Mouse (Mus musculus) skeletal muscle tissue, adult 2 months (tissue): ENCODE results near the gene Ang6.
"Not testable (repeated sequence)": the region's sequence is repeated elsewhere in the genome, so short reads cannot be mapped to it uniquely, and the experiment has no call there.

ENCODE experiments used
- DNase-seq: peaks from one replicate; pipeline ENCODE4 v3.0.0-alpha.2; 2012; ENCODE audit warnings: low read depth, low spot score

The Ang6 gene

GRCm38 (mm10) chr14:44002169-44002568, at the start of gene Ang6:
Ang6 (minus strand) TSS chr14:44002269.
- DNase-seq = no peak

- DNase-seq = not testable (repeated sequence)
Measured at GRCm38 (mm10) chr14:44046567-44046966, 44.5 kb upstream of the Ang6 start.

DNA sequence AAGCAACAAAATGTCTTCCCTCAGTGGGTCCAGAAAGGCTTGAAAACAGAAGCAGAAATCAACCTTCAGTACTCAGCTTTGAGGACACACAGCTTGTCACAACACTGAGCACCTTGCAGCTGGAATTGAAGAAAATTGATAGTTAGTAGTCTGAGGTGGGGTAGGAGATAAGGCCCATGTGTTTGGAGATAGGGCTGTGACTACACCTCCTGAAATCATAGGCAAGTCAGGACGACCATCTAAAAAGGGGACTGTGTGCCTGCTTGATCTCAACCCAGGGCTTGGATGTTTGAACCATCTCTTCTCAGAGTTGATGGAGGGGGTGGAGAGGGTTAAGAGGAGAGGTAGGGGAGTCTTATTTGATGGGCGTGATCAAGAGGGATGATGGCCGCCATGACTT, 29.8 kb upstream of the Ang6 start:
- not testable (repeated sequence) for DNase-seq

- DNase-seq = not testable (repeated sequence)
Measured at GRCm38 (mm10) chr14:44009686-44010085, 7.6 kb upstream of the Ang6 start.

DNA sequence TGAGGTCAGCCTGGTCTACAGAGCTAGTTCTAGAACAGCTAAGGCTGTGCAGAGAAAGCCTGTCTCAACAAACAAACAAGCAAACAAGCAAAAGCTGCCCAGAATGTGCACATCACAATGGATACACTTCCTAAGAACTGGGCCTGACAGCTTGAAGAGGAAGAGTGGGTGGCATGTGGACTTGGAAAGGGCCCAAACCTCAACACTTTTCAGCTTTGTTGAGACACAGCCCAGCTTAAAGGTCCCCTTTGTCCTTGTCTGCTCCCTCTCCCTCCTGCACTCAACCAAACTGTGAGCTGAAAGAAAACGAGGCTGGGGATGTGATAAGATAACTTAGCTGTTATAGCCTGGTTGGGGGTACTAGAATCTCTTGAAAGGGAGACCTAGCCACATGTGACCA, 6.0 kb upstream of the Ang6 start:
- not testable (repeated sequence) for DNase-seq

- DNase-seq = no peak
Measured at GRCm38 (mm10) chr14:44001600-44001999, 469 bp downstream of the Ang6 start.

- not testable (repeated sequence) for DNase-seq
Measured at GRCm38 (mm10) chr14:43998455-43999000, 3.5 kb downstream of the Ang6 start.

DNA sequence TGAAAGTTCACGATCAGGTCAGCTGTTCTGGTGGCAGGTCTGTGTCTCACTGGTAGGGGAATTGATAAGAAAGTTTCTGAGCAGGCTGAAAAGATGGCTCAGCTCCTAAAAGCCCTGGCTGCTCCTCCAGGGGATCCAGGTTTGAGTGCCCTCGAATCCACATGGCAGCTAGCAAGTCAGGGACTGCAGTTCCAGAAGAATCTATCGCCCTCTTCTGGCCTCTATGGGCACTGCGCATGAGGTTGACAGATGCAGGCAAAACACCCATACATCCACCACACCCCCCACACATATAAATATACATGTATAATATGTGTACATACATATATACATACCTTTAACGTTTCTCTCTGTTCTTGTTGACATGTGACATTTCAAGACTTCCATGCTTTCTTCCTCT, 14.7 kb downstream of the Ang6 start:
- peak; percentile 4 for DNase-seq

DNA sequence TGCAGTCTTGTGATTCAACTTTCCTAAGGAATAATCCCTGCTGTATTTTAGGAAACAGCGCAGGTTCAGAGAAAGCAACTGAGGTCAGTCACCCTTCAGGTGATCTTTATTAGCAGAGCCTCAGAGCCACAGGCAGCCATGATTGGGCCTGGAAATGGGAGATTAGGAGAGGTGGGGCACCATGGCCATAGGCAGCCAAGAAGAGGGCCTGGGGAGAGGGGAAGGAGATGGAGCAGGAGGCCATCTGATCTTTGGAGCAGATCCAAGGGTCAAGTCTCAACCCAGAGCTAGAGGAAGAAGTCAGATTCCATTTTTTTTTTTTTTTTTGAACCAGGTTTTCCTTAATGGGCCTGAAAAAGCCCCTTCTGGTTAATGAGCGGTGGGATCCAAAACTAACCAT, 15.9 kb downstream of the Ang6 start:
- DNase-seq = no peak

DNA sequence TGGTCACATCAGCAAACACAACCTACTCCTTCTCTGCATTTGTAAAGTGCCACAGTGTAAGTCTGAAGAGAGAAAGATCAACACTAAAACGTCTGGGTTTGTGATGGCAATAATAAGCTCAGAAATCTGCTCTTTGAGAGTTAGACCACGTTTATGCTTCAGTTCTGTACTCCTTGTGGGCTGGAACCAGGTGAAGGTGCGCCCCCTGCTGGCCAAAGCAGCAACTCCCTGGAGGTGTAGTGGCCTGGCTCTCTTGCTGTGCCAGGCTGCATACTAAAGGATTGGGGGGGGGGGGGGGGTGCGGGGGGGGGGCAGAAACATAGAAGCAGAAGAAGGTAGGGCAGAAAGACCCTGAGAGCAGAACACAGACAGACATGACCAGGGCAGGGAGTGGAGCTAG, 18.2 kb downstream of the Ang6 start:
- DNase-seq = peak; percentile 11

- DNase-seq = no peak
Measured at GRCm38 (mm10) chr14:43983454-43983853, 18.6 kb downstream of the Ang6 start.

GRCm38 (mm10) chr14:43956769-43957168, 45.3 kb downstream of the Ang6 start, which contains the start of gene Ang5:
Ang5 (plus strand) TSS chr14:43957069.
- DNase-seq = not testable (repeated sequence)

DNA sequence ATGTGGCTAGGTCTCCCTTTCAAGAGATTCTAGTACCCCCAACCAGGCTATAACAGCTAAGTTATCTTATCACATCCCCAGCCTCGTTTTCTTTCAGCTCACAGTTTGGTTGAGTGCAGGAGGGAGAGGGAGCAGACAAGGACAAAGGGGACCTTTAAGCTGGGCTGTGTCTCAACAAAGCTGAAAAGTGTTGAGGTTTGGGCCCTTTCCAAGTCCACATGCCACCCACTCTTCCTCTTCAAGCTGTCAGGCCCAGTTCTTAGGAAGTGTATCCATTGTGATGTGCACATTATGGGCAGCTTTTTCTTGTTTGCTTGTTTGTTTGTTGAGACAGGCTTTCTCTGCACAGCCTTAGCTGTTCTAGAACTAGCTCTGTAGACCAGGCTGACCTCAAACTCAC, 47.0 kb downstream of the Ang6 start:
- DNase-seq = not testable (repeated sequence)

DNA sequence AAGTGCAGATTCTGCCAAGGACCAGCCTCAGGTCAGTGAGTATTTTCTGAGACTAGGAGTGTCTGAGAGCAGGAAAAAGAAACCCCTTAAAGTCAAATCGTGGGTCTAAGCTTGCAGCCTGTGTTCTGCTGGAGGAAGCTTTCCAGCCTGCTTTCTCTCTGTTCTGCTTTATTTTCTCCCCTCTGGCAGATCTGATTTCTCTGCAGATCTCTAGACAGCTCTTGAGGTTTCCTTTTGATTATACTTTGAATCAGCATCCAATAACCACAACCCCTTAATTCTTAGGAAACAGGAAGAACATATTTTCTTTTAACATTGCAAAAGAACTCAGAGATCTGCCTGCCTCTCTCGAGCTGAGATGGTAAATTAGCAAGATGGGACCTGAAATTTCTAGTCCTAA, 48.7 kb downstream of the Ang6 start:
- DNase-seq = not testable (repeated sequence)
